Mouse (Mus musculus): ENCODE results near the gene Cfb. TPM values are rescaled to one million over a fixed set of nuclear protein-coding genes. Genes with fewer than 3 reads are reported as not detected.
"Not testable (repeated sequence)": the region's sequence is repeated elsewhere in the genome, so short reads cannot be mapped to it uniquely, and the experiment has no call there.

Gene Cfb
- polyA plus RNA-seq, 1 experiment from 2014 or later, result 1.6 TPM

DNA sequence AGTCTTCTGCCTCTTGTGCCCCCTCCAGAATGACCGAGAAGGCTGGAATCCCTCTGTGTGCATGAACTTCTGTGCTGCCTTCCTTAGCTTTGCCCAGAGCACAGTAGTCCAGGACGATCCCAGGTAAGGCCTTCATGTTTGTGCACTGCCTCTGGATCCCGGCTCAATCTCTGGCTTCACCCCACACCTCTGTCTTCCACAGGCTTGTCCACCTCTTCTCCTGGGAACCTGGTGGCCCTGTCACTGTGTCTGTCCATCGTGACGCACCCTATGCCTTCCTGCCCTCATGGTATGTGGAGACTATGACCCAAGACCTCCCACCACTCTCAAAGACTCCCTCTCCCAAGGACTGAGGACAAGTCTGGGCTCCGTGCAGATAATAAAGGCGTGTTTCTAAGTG lies 23.5 kb downstream of the Cfb start:
- Histone ChIP-seq H3K9ac (ENCODE audit: low read length) (no peak overlapping the region), H3K4me1 (ENCODE audit: control insufficient read depth, insufficient read depth, low read length) (peaks cover 16% of the 10 kb centered on the region), H3K4me2 (ENCODE audit: low read depth, severe bottlenecking) (no peak overlapping the region), H3K4me3 (ENCODE audit: low read depth, low read length) (no peak overlapping the region), H3K36me3 (ENCODE audit: control insufficient read depth, insufficient read depth, low read length) (peaks cover 26% of the 10 kb centered on the region), H3K27ac (replicated peaks; ENCODE audit: low read depth, low read length) (no peak overlapping the region), H3K9me3 (ENCODE audit: control insufficient read depth, low read length) (no peaks in the 10 kb centered on the region), H3K27me3 (ENCODE audit: control insufficient read depth, insufficient read depth, low read length) (no peaks in the 10 kb centered on the region)
- WGBS, result 93% methylated on average over 7 of the region's 7 CpGs
- ATAC-seq (ENCODE audit: insufficient number of reproducible peaks, low FRiP score, low TSS enrichment, low read depth) (no peak), DNase-seq (ENCODE audit: low spot score) (no peak)

DNA sequence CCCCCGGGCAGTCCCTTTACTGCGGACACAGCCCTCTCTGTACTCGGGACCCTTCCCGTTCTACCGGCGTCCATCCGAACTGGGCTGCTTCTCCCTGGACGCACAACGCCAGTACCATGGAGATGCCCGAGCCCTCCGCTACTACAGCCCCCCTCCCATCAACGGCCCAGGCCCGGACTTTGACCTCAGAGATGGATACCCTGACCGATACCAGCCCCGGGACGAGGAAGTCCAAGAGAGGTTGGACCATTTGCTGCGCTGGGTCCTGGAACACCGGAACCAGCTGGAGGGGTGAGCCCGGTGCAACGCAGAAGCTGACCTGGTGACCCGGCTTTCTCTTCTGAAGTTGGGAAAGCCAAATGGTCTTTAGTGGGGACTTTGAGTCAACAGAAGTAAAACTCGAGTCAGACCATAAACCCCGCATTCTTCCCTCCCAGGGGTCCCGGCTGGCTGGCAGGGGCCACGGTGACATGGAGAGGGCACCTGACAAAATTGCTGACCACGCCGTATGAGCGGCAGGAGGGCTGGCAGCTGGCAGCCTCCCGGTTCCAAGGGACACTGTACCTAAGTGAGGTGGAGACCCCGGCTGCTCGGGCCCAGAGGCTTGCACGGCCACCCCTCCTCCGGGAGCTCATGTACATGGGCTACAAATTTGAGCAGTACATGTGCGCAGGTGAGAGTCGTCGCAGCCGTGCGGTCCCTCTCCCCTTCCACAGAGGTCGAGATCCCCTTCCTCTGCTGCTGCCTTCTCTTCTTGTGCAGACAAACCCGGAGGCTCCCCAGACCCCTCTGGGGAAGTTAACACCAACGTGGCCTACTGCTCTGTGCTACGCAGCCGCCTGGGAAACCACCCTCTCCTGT lies 24.6 kb downstream of the Cfb start:
- peak overlapping the region; percentile 98 for H3K4me2 ChIP-seq (ENCODE audit: low read depth, severe bottlenecking)
- 41% methylated on average over 39 of the region's 43 CpGs for WGBS
- peak; percentile 25 for DNase-seq (ENCODE audit: low spot score)
- no peaks in the 10 kb centered on the region for H3K27me3 ChIP-seq (ENCODE audit: control insufficient read depth, insufficient read depth, low read length)
- ATAC-seq (ENCODE audit: insufficient number of reproducible peaks, low FRiP score, low TSS enrichment, low read depth), result no peak
- no peaks in the 10 kb centered on the region for H3K9me3 ChIP-seq (ENCODE audit: control insufficient read depth, low read length)
- peak overlapping the region; percentile 55 for H3K9ac ChIP-seq (ENCODE audit: low read length)
- peaks cover 26% of the 10 kb centered on the region for H3K36me3 ChIP-seq (ENCODE audit: control insufficient read depth, insufficient read depth, low read length)
- 0 out of 2 replicates have a peak overlapping the region, but pooled peaks have one; percentile 45 for H3K27ac ChIP-seq (replicated peaks; ENCODE audit: low read depth, low read length)
- H3K4me1 ChIP-seq (ENCODE audit: control insufficient read depth, insufficient read depth, low read length), result peaks cover 16% of the 10 kb centered on the region
- peak overlapping the region; percentile 53 for H3K4me3 ChIP-seq (ENCODE audit: low read depth, low read length)

- no peaks in the 10 kb centered on the region for H3K9me3 ChIP-seq (ENCODE audit: control insufficient read depth, low read length)
- H3K4me3 ChIP-seq (ENCODE audit: low read depth, low read length), result peak within 1 kb of the TSS; percentile 53
- WGBS, result under 1% methylated on average over 40 of the region's 40 CpGs
- H3K4me1 ChIP-seq (ENCODE audit: control insufficient read depth, insufficient read depth, low read length), result peaks cover 16% of the 10 kb centered on the region
- ATAC-seq (ENCODE audit: insufficient number of reproducible peaks, low FRiP score, low TSS enrichment, low read depth) (peak; percentile 85), DNase-seq (ENCODE audit: low spot score) (peak; percentile 98)
- H3K4me2 ChIP-seq (ENCODE audit: low read depth, severe bottlenecking), result peak within 1 kb of the TSS; percentile 98
- 0 out of 2 replicates have a peak within 1 kb of the TSS, but pooled peaks have one; percentile 45 for H3K27ac ChIP-seq (replicated peaks; ENCODE audit: low read depth, low read length)
- H3K9ac ChIP-seq (ENCODE audit: low read length), result peak within 1 kb of the TSS; percentile 55
- no peaks in the 10 kb centered on the region for H3K27me3 ChIP-seq (ENCODE audit: control insufficient read depth, insufficient read depth, low read length)
- H3K36me3 ChIP-seq (ENCODE audit: control insufficient read depth, insufficient read depth, low read length), result peaks cover 19% of the 10 kb centered on the region
These were observed 25.5 kb downstream of the Cfb start, which contains the start of the genes Stk19 and Dxo for GRCm38 (mm10) chr17:34836856-34837221. Gene Stk19 (minus strand): TSS chr17:34836945. Gene Dxo (plus strand): TSS chr17:34837019.

DNA sequence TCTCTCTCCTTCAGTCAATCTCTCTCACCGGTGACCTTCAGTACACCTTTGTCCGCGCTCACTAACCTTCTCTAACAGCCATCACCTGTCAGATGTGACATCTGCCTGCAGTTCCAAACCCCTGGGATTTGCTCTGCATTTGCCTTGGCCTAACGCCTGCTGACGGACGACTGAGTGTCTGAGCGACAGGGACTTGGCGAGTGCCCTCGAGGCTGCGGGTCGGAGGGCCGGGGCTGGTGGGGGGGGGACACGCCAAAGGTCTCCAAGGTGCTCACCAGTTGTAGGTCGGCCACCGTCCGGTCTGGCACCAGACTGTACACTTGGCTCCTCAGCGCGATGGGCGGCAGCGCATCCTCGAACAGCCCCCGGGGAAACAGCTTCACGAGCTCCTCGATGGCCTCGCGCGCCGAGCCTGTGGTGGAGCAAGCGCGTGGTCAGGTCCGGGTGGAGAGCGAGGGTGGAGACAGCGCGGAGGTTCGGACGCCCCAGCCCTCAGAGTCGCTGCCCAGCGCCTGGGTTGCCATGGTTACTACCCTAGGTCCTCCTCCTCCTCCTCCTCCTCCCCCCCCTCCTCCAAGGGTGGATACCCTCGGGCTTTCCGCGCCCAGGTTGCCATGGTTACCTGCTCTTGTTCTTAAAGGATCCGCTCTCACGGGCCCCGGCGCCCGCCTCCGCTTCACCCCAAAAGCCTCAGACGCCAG lies 26.0 kb downstream of the Cfb start:
- peak overlapping the region; percentile 55 for H3K9ac ChIP-seq (ENCODE audit: low read length)
- H3K4me2 ChIP-seq (ENCODE audit: low read depth, severe bottlenecking), result peak overlapping the region; percentile 98
- ATAC-seq (ENCODE audit: insufficient number of reproducible peaks, low FRiP score, low TSS enrichment, low read depth) (peak; percentile 82), DNase-seq (ENCODE audit: low spot score) (no peak)
- peaks cover 17% of the 10 kb centered on the region for H3K36me3 ChIP-seq (ENCODE audit: control insufficient read depth, insufficient read depth, low read length)
- no peaks in the 10 kb centered on the region for H3K9me3 ChIP-seq (ENCODE audit: control insufficient read depth, low read length)
- H3K4me1 ChIP-seq (ENCODE audit: control insufficient read depth, insufficient read depth, low read length), result peaks cover 16% of the 10 kb centered on the region
- WGBS, result 4% methylated on average over 48 of the region's 48 CpGs
- peak overlapping the region; percentile 53 for H3K4me3 ChIP-seq (ENCODE audit: low read depth, low read length)
- no peaks in the 10 kb centered on the region for H3K27me3 ChIP-seq (ENCODE audit: control insufficient read depth, insufficient read depth, low read length)
- H3K27ac ChIP-seq (replicated peaks; ENCODE audit: low read depth, low read length), result no peak overlapping the region

DNA sequence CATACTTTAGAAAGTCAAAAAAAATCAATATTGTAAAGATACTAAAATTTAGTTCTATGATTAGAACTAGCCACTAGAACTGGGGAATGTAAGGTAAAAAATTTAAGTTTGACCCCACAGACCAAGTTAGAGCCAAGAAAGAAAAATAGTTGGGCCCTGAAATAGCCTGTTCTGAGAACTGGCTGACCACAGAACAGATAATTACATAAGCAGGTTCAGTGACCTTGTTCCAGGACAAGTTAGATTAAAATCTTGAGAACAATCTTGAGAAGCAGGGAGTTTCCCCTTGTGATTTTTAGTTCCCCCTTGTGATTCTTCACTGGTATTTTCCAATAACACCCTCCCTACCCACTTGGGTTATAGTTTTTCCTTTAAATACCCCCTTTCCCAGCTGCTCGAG lies 31.5 kb downstream of the Cfb start:
- not testable (repeated sequence) for H3K9ac ChIP-seq (ENCODE audit: low read length); H3K9me3 ChIP-seq (ENCODE audit: control insufficient read depth, low read length); H3K27ac ChIP-seq (replicated peaks; ENCODE audit: low read depth, low read length); DNase-seq (ENCODE audit: low spot score); H3K4me3 ChIP-seq (ENCODE audit: low read depth, low read length); H3K27me3 ChIP-seq (ENCODE audit: control insufficient read depth, insufficient read depth, low read length); H3K4me1 ChIP-seq (ENCODE audit: control insufficient read depth, insufficient read depth, low read length); H3K4me2 ChIP-seq (ENCODE audit: low read depth, severe bottlenecking); H3K36me3 ChIP-seq (ENCODE audit: control insufficient read depth, insufficient read depth, low read length); ATAC-seq (ENCODE audit: insufficient number of reproducible peaks, low FRiP score, low TSS enrichment, low read depth)
- 87% methylated on average over 1 of the region's 1 CpGs for WGBS

- WGBS, result 82% methylated on average over 7 of the region's 7 CpGs
- no peak overlapping the region for H3K9ac ChIP-seq (ENCODE audit: low read length)
- no peak overlapping the region for H3K4me2 ChIP-seq (ENCODE audit: low read depth, severe bottlenecking)
- no peaks in the 10 kb centered on the region for H3K27me3 ChIP-seq (ENCODE audit: control insufficient read depth, insufficient read depth, low read length)
- no peak overlapping the region for H3K4me3 ChIP-seq (ENCODE audit: low read depth, low read length)
- H3K9me3 ChIP-seq (ENCODE audit: control insufficient read depth, low read length), result no peaks in the 10 kb centered on the region
- DNase-seq (ENCODE audit: low spot score) (no peak), ATAC-seq (ENCODE audit: insufficient number of reproducible peaks, low FRiP score, low TSS enrichment, low read depth) (no peak)
- no peaks in the 10 kb centered on the region for H3K4me1 ChIP-seq (ENCODE audit: control insufficient read depth, insufficient read depth, low read length)
- H3K27ac ChIP-seq (replicated peaks; ENCODE audit: low read depth, low read length), result no peak overlapping the region
- H3K36me3 ChIP-seq (ENCODE audit: control insufficient read depth, insufficient read depth, low read length), result no peaks in the 10 kb centered on the region
These were observed 47.4 kb downstream of the Cfb start for GRCm38 (mm10) chr17:34814818-34815370.

- DNase-seq (ENCODE audit: low spot score), result peak; percentile 40
- not testable (repeated sequence) for H3K4me3 ChIP-seq (ENCODE audit: low read depth, low read length)
- 54% methylated on average over 12 of the region's 12 CpGs for WGBS
These were observed 48.6 kb downstream of the Cfb start for GRCm38 (mm10) chr17:34813747-34814146.

DNA sequence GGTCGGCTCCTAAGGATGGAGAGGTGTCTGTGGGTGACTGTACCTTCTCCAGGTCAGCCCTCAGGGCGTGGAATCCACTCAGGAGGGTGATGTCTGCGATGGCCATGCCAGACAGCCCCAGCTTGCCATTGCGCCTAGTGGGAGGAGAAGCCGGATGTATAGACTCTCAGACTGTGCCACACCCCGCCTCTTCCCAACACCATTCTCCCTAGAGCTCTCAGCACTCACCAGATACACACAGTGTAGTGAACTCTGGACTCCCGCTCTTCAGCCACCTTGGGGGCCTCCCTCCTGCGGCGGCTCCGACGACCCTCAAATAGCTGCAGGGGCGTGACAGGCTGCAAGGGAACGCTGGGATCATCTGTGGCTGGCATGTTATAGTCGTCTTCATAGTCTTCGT lies 51.0 kb downstream of the Cfb start:
- Histone ChIP-seq H3K4me3 (ENCODE audit: low read depth, low read length) (no peak overlapping the region), H3K27me3 (ENCODE audit: control insufficient read depth, insufficient read depth, low read length) (no peaks in the 10 kb centered on the region), H3K4me2 (ENCODE audit: low read depth, severe bottlenecking) (no peak overlapping the region), H3K27ac (replicated peaks; ENCODE audit: low read depth, low read length) (no peak overlapping the region), H3K36me3 (ENCODE audit: control insufficient read depth, insufficient read depth, low read length) (no peaks in the 10 kb centered on the region), H3K9ac (ENCODE audit: low read length) (no peak overlapping the region), H3K4me1 (ENCODE audit: control insufficient read depth, insufficient read depth, low read length) (no peaks in the 10 kb centered on the region), H3K9me3 (ENCODE audit: control insufficient read depth, low read length) (no peaks in the 10 kb centered on the region)
- DNase-seq (ENCODE audit: low spot score) (no peak), ATAC-seq (ENCODE audit: insufficient number of reproducible peaks, low FRiP score, low TSS enrichment, low read depth) (no peak)
- 70% methylated on average over 15 of the region's 15 CpGs for WGBS

More at GRCm38 (mm10) chr17:34813747-34814146, 48.6 kb downstream of the Cfb start:
- H3K9me3 ChIP-seq (ENCODE audit: control insufficient read depth, low read length); H3K27ac ChIP-seq (replicated peaks; ENCODE audit: low read depth, low read length); H3K27me3 ChIP-seq (ENCODE audit: control insufficient read depth, insufficient read depth, low read length); H3K9ac ChIP-seq (ENCODE audit: low read length); H3K4me2 ChIP-seq (ENCODE audit: low read depth, severe bottlenecking); ATAC-seq (ENCODE audit: insufficient number of reproducible peaks, low FRiP score, low TSS enrichment, low read depth); H3K36me3 ChIP-seq (ENCODE audit: control insufficient read depth, insufficient read depth, low read length); H3K4me1 ChIP-seq (ENCODE audit: control insufficient read depth, insufficient read depth, low read length): not testable (repeated sequence)

All from limb, embryonic 11.5 days (tissue).